Mouse (Mus musculus) T-helper 17 cell (primary cell): Measurements from ENCODE around the gene Arl6ip4.

Experiments used
- in situ Hi-C, 2 experiments: fragments of 300-600 bp; cut with MboI, MseI; formaldehyde crosslinking; loops; 1 replicate in 1 of 2; 2 replicates in 1 of 2; pipeline ENCODE4 v1.15.1; 2025; ENCODE audit warnings: high pct_unique_total_duplicates in 2 of 2

The Arl6ip4 gene

GRCm38 (mm10) chr5:124115990-124116845, at the start of gene Arl6ip4:
TSS of gene Arl6ip4 (plus strand) at chr5:124116089.
- in situ Hi-C loops = no loop called here

- in situ Hi-C loops = loop anchor here in 1 of 2 experiments (10.0 kb wide), 1 partner anchor 1925 kb away; the partner anchor contains the start of gene Ccdc63
Observed at GRCm38 (mm10) chr5:124069657-124070056, 46.2 kb upstream of the Arl6ip4 start.

- in situ Hi-C loops = loop anchor here in 1 of 2 experiments (10.0 kb wide), 1 partner anchor 1929 kb away; the partner anchor contains the start of gene Ccdc63
Observed at GRCm38 (mm10) chr5:124073682-124074081, 42.2 kb upstream of the Arl6ip4 start.

- in situ Hi-C loops = loop anchor here in 1 of 2 experiments (10.0 kb wide), 1 partner anchor 1930 kb away; the partner anchor contains the start of gene Ccdc63
Observed at GRCm38 (mm10) chr5:124074845-124075307, 41.0 kb upstream of the Arl6ip4 start.

GRCm38 (mm10) chr5:124075716-124076115, 40.2 kb upstream of the Arl6ip4 start:
- in situ Hi-C loops = loop anchor here in 1 of 2 experiments (10.0 kb wide), 1 partner anchor 1931 kb away; the partner anchor contains the start of gene Ccdc63

- in situ Hi-C loops = loop anchor here in 1 of 2 experiments (10.0 kb wide), 1 partner anchor 1932 kb away; the partner anchor contains the start of gene Ccdc63
Observed at GRCm38 (mm10) chr5:124076559-124076958, 39.3 kb upstream of the Arl6ip4 start.

GRCm38 (mm10) chr5:124077241-124077640, 38.6 kb upstream of the Arl6ip4 start:
- in situ Hi-C loops = loop anchor here in 1 of 2 experiments (10.0 kb wide), 1 partner anchor 1932 kb away; the partner anchor contains the start of gene Ccdc63

- in situ Hi-C loops = loop anchor here in 1 of 2 experiments (10.0 kb wide), 1 partner anchor 1933 kb away; the partner anchor contains the start of gene Ccdc63
Observed at GRCm38 (mm10) chr5:124077856-124078460, 37.9 kb upstream of the Arl6ip4 start.

GRCm38 (mm10) chr5:124078794-124079416, 37.0 kb upstream of the Arl6ip4 start:
- in situ Hi-C loops = loop anchor here in 1 of 2 experiments (10.0 kb wide), 1 partner anchor 1934 kb away; the partner anchor contains the start of gene Ccdc63

GRCm38 (mm10) chr5:124079880-124080279, 36.0 kb upstream of the Arl6ip4 start:
- in situ Hi-C loops = loop anchor here (5.0 to 10.0 kb wide), 4 partner anchors 45 to 1935 kb away; partner anchors contain the start of genes Ccdc63 (in 1 of the 2) and Vps37b (in 1 of the 2)

GRCm38 (mm10) chr5:124082447-124082846, 33.4 kb upstream of the Arl6ip4 start:
- in situ Hi-C loops = loop anchor here (5.0 to 10.0 kb wide), 3 partner anchors 48 to 135 kb away; partner anchors contain the start of gene Vps37b (in 1 of the 2)

GRCm38 (mm10) chr5:124082941-124083688, 32.8 kb upstream of the Arl6ip4 start:
- in situ Hi-C loops = loop anchor here (5.0 to 10.0 kb wide), 3 partner anchors 48 to 136 kb away; partner anchors contain the start of gene Vps37b (in 1 of the 2)

- in situ Hi-C loops = loop anchor here (5.0 to 10.0 kb wide), 3 partner anchors 49 to 137 kb away; partner anchors contain the start of gene Vps37b (in 1 of the 2)
Observed at GRCm38 (mm10) chr5:124083850-124084587, 31.9 kb upstream of the Arl6ip4 start.

- in situ Hi-C loops = loop anchor here (5.0 to 10.0 kb wide), 3 partner anchors 50 to 137 kb away; partner anchors contain the start of gene Vps37b (in 1 of the 2)
Observed at GRCm38 (mm10) chr5:124084588-124085173, 31.2 kb upstream of the Arl6ip4 start.

GRCm38 (mm10) chr5:124085513-124085912, 30.4 kb upstream of the Arl6ip4 start:
- in situ Hi-C loops = loop anchor here in 1 of 2 experiments (10.0 kb wide), 1 partner anchor 51 kb away; the partner anchor contains the start of gene Vps37b

GRCm38 (mm10) chr5:124086876-124087275, 29.0 kb upstream of the Arl6ip4 start:
- in situ Hi-C loops = loop anchor here in 1 of 2 experiments (10.0 kb wide), 1 partner anchor 52 kb away; the partner anchor contains the start of gene Vps37b

- in situ Hi-C loops = loop anchor here in 1 of 2 experiments (10.0 kb wide), 1 partner anchor 55 kb away; the partner anchor contains the start of gene Vps37b
Observed at GRCm38 (mm10) chr5:124089868-124090267, 26.0 kb upstream of the Arl6ip4 start.

GRCm38 (mm10) chr5:124091951-124092406, 23.9 kb upstream of the Arl6ip4 start:
- in situ Hi-C loops = no loop called here
